Mouse (Mus musculus): ENCODE data around the gene Tomm70a. TPM values are rescaled to one million over a fixed set of nuclear protein-coding genes. Genes with fewer than 3 reads are reported as not detected.

The Tomm70a gene
- polyA plus RNA-seq, 1 experiment from 2014 or later: 62.3 TPM

GRCm38 (mm10) chr16:57189493-57189892 lies 68.0 kb downstream of the Tomm70a start:
- WGBS: 83% methylated on average over 2 of the region's 2 CpGs
- no peaks in the 10 kb centered on the region for H3K27me3 ChIP-seq (ENCODE audit: control insufficient read depth, insufficient read depth, low read length)
- no peaks in the 10 kb centered on the region for H3K9me3 ChIP-seq (ENCODE audit: control insufficient read depth, low read length)
- H3K4me2 ChIP-seq (ENCODE audit: low read depth, severe bottlenecking): no peak overlapping the region
- ATAC-seq (ENCODE audit: insufficient number of reproducible peaks, low FRiP score, low TSS enrichment, low read depth) (no peak), DNase-seq (ENCODE audit: low spot score) (no peak)
- H3K4me3 ChIP-seq (ENCODE audit: low read depth, low read length): no peak overlapping the region
- H3K4me1 ChIP-seq (ENCODE audit: control insufficient read depth, insufficient read depth, low read length): no peaks in the 10 kb centered on the region
- peaks cover 3% of the 10 kb centered on the region; the same call in 1 of the 2 replicates for H3K36me3 ChIP-seq (ENCODE audit: control insufficient read depth, insufficient read depth, low read length)
- H3K9ac ChIP-seq (ENCODE audit: low read length): no peak overlapping the region
- no peak overlapping the region for H3K27ac ChIP-seq (replicated peaks; ENCODE audit: low read depth, low read length)

GRCm38 (mm10) chr16:57190390-57190789 lies 68.9 kb downstream of the Tomm70a start:
- Histone ChIP-seq H3K4me1 (ENCODE audit: control insufficient read depth, insufficient read depth, low read length) (no peaks in the 10 kb centered on the region), H3K4me3 (ENCODE audit: low read depth, low read length) (no peak overlapping the region), H3K27me3 (ENCODE audit: control insufficient read depth, insufficient read depth, low read length) (no peaks in the 10 kb centered on the region), H3K36me3 (ENCODE audit: control insufficient read depth, insufficient read depth, low read length) (peaks cover 3% of the 10 kb centered on the region; the same call in 1 of the 2 replicates), H3K27ac (replicated peaks; ENCODE audit: low read depth, low read length) (no peak overlapping the region), H3K9me3 (ENCODE audit: control insufficient read depth, low read length) (no peaks in the 10 kb centered on the region), H3K4me2 (ENCODE audit: low read depth, severe bottlenecking) (no peak overlapping the region), H3K9ac (ENCODE audit: low read length) (no peak overlapping the region)
- 93% methylated on average over 8 of the region's 8 CpGs for WGBS
- ATAC-seq (ENCODE audit: insufficient number of reproducible peaks, low FRiP score, low TSS enrichment, low read depth): no peak
- DNase-seq (ENCODE audit: low spot score): no peak

- ATAC-seq (ENCODE audit: insufficient number of reproducible peaks, low FRiP score, low TSS enrichment, low read depth) (no peak), DNase-seq (ENCODE audit: low spot score) (no peak)
- Histone ChIP-seq H3K27me3 (ENCODE audit: control insufficient read depth, insufficient read depth, low read length) (no peaks in the 10 kb centered on the region), H3K9ac (ENCODE audit: low read length) (no peak overlapping the region), H3K36me3 (ENCODE audit: control insufficient read depth, insufficient read depth, low read length) (peaks cover 3% of the 10 kb centered on the region; the same call in 1 of the 2 replicates), H3K4me2 (ENCODE audit: low read depth, severe bottlenecking) (no peak overlapping the region), H3K27ac (replicated peaks; ENCODE audit: low read depth, low read length) (no peak overlapping the region), H3K9me3 (ENCODE audit: control insufficient read depth, low read length) (no peaks in the 10 kb centered on the region), H3K4me3 (ENCODE audit: low read depth, low read length) (no peak overlapping the region), H3K4me1 (ENCODE audit: control insufficient read depth, insufficient read depth, low read length) (no peaks in the 10 kb centered on the region)
- WGBS: 94% methylated on average over 14 of the region's 14 CpGs
Measured at GRCm38 (mm10) chr16:57191214-57191613, 69.7 kb downstream of the Tomm70a start.

GRCm38 (mm10) chr16:57196590-57196989 lies 75.1 kb downstream of the Tomm70a start:
- 89% methylated on average over 5 of the region's 5 CpGs for WGBS

GRCm38 (mm10) chr16:57197281-57197680 lies 75.8 kb downstream of the Tomm70a start:
- Histone ChIP-seq H3K4me3 (ENCODE audit: low read depth, low read length) (no peak overlapping the region), H3K27ac (replicated peaks; ENCODE audit: low read depth, low read length) (no peak overlapping the region), H3K36me3 (ENCODE audit: control insufficient read depth, insufficient read depth, low read length) (peaks cover 2% of the 10 kb centered on the region; the same call in 1 of the 2 replicates), H3K27me3 (ENCODE audit: control insufficient read depth, insufficient read depth, low read length) (no peaks in the 10 kb centered on the region), H3K9ac (ENCODE audit: low read length) (no peak overlapping the region), H3K4me2 (ENCODE audit: low read depth, severe bottlenecking) (no peak overlapping the region), H3K4me1 (ENCODE audit: control insufficient read depth, insufficient read depth, low read length) (no peaks in the 10 kb centered on the region), H3K9me3 (ENCODE audit: control insufficient read depth, low read length) (no peaks in the 10 kb centered on the region)
- ATAC-seq (ENCODE audit: insufficient number of reproducible peaks, low FRiP score, low TSS enrichment, low read depth) (no peak), DNase-seq (ENCODE audit: low spot score) (no peak)
- 61% methylated on average over 3 of the region's 3 CpGs for WGBS

More at GRCm38 (mm10) chr16:57196590-57196989, 75.1 kb downstream of the Tomm70a start:
- Histone ChIP-seq H3K4me1 (ENCODE audit: control insufficient read depth, insufficient read depth, low read length) (no peaks in the 10 kb centered on the region), H3K9ac (ENCODE audit: low read length) (no peak overlapping the region), H3K4me2 (ENCODE audit: low read depth, severe bottlenecking) (no peak overlapping the region), H3K4me3 (ENCODE audit: low read depth, low read length) (no peak overlapping the region), H3K36me3 (ENCODE audit: control insufficient read depth, insufficient read depth, low read length) (peaks cover 2% of the 10 kb centered on the region; the same call in 1 of the 2 replicates), H3K27me3 (ENCODE audit: control insufficient read depth, insufficient read depth, low read length) (no peaks in the 10 kb centered on the region), H3K27ac (replicated peaks; ENCODE audit: low read depth, low read length) (no peak overlapping the region), H3K9me3 (ENCODE audit: control insufficient read depth, low read length) (no peaks in the 10 kb centered on the region)
- ATAC-seq (ENCODE audit: insufficient number of reproducible peaks, low FRiP score, low TSS enrichment, low read depth) (no peak), DNase-seq (ENCODE audit: low spot score) (no peak)

Other genes with a start within 250 kb of the Tomm70a start
- 13.0 and 13.8 TPM in 2 replicates for gene Tmem45a, start 235.5 kb upstream of the Tomm70a start, polyA plus RNA-seq (2014; fragmentation: Nextera tagmentation; extraction: Ambion mirVana)
- gene Lnp1, start 193.6 kb upstream of the Tomm70a start, polyA plus RNA-seq (2014; fragmentation: Nextera tagmentation; extraction: Ambion mirVana): not detected in 2 replicates
- gene Tmem45a2, start 50.3 kb upstream of the Tomm70a start, polyA plus RNA-seq (2014; fragmentation: Nextera tagmentation; extraction: Ambion mirVana): 0.09 TPM in 1 of 2 replicates, not detected in the other
- 70.0 and 71.5 TPM in 2 replicates for gene Nit2, start 45.6 kb downstream of the Tomm70a start, polyA plus RNA-seq (2014; fragmentation: Nextera tagmentation; extraction: Ambion mirVana)
- 25.8 and 26.0 TPM in 2 replicates for gene Tbc1d23, start 109.8 kb downstream of the Tomm70a start, polyA plus RNA-seq (2014; fragmentation: Nextera tagmentation; extraction: Ambion mirVana)
- gene Tmem30c, start 171.2 kb downstream of the Tomm70a start, polyA plus RNA-seq (2014; fragmentation: Nextera tagmentation; extraction: Ambion mirVana): 0.10 and 0.13 TPM in 2 replicates
- gene Filip1l, start 231.4 kb downstream of the Tomm70a start, polyA plus RNA-seq (2014; fragmentation: Nextera tagmentation; extraction: Ambion mirVana): 24.3 and 25.7 TPM in 2 replicates

All from limb, embryonic 11.5 days (tissue).